Mouse (Mus musculus): ENCODE results near the gene Mall. TPM values are rescaled to one million over a fixed set of nuclear protein-coding genes. Genes with fewer than 3 reads are reported as not detected.

Gene Mall
- polyA plus RNA-seq, 1 experiment from 2014 or later, result 7.5 TPM

- H3K4me1 ChIP-seq (replicated peaks; ENCODE audit: control insufficient read depth, insufficient read depth, low read length), result no peaks in the 10 kb centered on the region
- H3K27me3 ChIP-seq (replicated peaks; ENCODE audit: control insufficient read depth, insufficient read depth, low read length), result no peaks in the 10 kb centered on the region
- no peak overlapping the region for H3K4me3 ChIP-seq (ENCODE audit: low read depth, low read length)
- whole genome bisulfite sequencing, result 75% methylated on average over 5 of the region's 5 CpGs
- peaks cover 24% of the 10 kb centered on the region for H3K36me3 ChIP-seq (ENCODE audit: control insufficient read depth, insufficient read depth, low read length)
- H3K4me2 ChIP-seq (ENCODE audit: low read length), result no peak overlapping the region
- DNase-seq (ENCODE audit: low spot score) (no peak), ATAC-seq (replicated peaks; ENCODE audit: low FRiP score, low TSS enrichment, low read depth) (no peak)
- no peak overlapping the region for H3K27ac ChIP-seq (ENCODE audit: low read depth)
- H3K9me3 ChIP-seq (ENCODE audit: control insufficient read depth, low read length), result no peaks in the 10 kb centered on the region
- no peak overlapping the region for H3K9ac ChIP-seq (ENCODE audit: low read length)
These were observed 29.6 kb upstream of the Mall start for GRCm38 (mm10) chr2:127759157-127759880.

GRCm38 (mm10) chr2:127757171-127757570 is 27.4 kb upstream of the Mall start:
- Histone ChIP-seq H3K36me3 (ENCODE audit: control insufficient read depth, insufficient read depth, low read length) (peaks cover 18% of the 10 kb centered on the region), H3K4me3 (ENCODE audit: low read depth, low read length) (no peak overlapping the region), H3K9ac (ENCODE audit: low read length) (no peak overlapping the region), H3K4me2 (ENCODE audit: low read length) (no peak overlapping the region), H3K9me3 (ENCODE audit: control insufficient read depth, low read length) (no peaks in the 10 kb centered on the region), H3K4me1 (replicated peaks; ENCODE audit: control insufficient read depth, insufficient read depth, low read length) (no peaks in the 10 kb centered on the region), H3K27me3 (replicated peaks; ENCODE audit: control insufficient read depth, insufficient read depth, low read length) (no peaks in the 10 kb centered on the region), H3K27ac (ENCODE audit: low read depth) (no peak overlapping the region)
- DNase-seq (ENCODE audit: low spot score), result no peak
- ATAC-seq (replicated peaks; ENCODE audit: low FRiP score, low TSS enrichment, low read depth), result no peak
- WGBS, result 14% methylated on average over 8 of the region's 8 CpGs

- Histone ChIP-seq H3K27me3 (replicated peaks; ENCODE audit: control insufficient read depth, insufficient read depth, low read length) (no peaks in the 10 kb centered on the region), H3K4me3 (ENCODE audit: low read depth, low read length) (no peak overlapping the region), H3K4me1 (replicated peaks; ENCODE audit: control insufficient read depth, insufficient read depth, low read length) (no peaks in the 10 kb centered on the region), H3K36me3 (ENCODE audit: control insufficient read depth, insufficient read depth, low read length) (no peaks in the 10 kb centered on the region), H3K4me2 (ENCODE audit: low read length) (no peak overlapping the region), H3K9me3 (ENCODE audit: control insufficient read depth, low read length) (no peaks in the 10 kb centered on the region), H3K9ac (ENCODE audit: low read length) (no peak overlapping the region), H3K27ac (ENCODE audit: low read depth) (no peak overlapping the region)
- WGBS, result 95% methylated on average over 4 of the region's 4 CpGs
- ATAC-seq (replicated peaks; ENCODE audit: low FRiP score, low TSS enrichment, low read depth), result no peak
- no peak for DNase-seq (ENCODE audit: low spot score)
These were observed 24.4 kb upstream of the Mall start for GRCm38 (mm10) chr2:127754113-127754512.

- no peaks in the 10 kb centered on the region for H3K27me3 ChIP-seq (replicated peaks; ENCODE audit: control insufficient read depth, insufficient read depth, low read length)
- DNase-seq (ENCODE audit: low spot score), result no peak
- no peak overlapping the region for H3K27ac ChIP-seq (ENCODE audit: low read depth)
These were observed 22.3 kb upstream of the Mall start for GRCm38 (mm10) chr2:127751849-127752610.

GRCm38 (mm10) chr2:127749376-127749775 is 19.6 kb upstream of the Mall start:
- no peaks in the 10 kb centered on the region for H3K36me3 ChIP-seq (ENCODE audit: control insufficient read depth, insufficient read depth, low read length)
- 76% methylated on average over 1 of the region's 1 CpGs for WGBS
- H3K27ac ChIP-seq (ENCODE audit: low read depth), result no peak overlapping the region
- H3K4me1 ChIP-seq (replicated peaks; ENCODE audit: control insufficient read depth, insufficient read depth, low read length), result no peaks in the 10 kb centered on the region
- H3K4me3 ChIP-seq (ENCODE audit: low read depth, low read length), result no peak overlapping the region
- H3K9ac ChIP-seq (ENCODE audit: low read length), result no peak overlapping the region
- no peaks in the 10 kb centered on the region for H3K9me3 ChIP-seq (ENCODE audit: control insufficient read depth, low read length)
- no peaks in the 10 kb centered on the region for H3K27me3 ChIP-seq (replicated peaks; ENCODE audit: control insufficient read depth, insufficient read depth, low read length)
- no peak for ATAC-seq (replicated peaks; ENCODE audit: low FRiP score, low TSS enrichment, low read depth)
- H3K4me2 ChIP-seq (ENCODE audit: low read length), result no peak overlapping the region
- no peak for DNase-seq (ENCODE audit: low spot score)

More at GRCm38 (mm10) chr2:127751849-127752610, 22.3 kb upstream of the Mall start:
- no peak overlapping the region for H3K4me2 ChIP-seq (ENCODE audit: low read length)
- WGBS, result 69% methylated on average over 11 of the region's 11 CpGs
- ATAC-seq (replicated peaks; ENCODE audit: low FRiP score, low TSS enrichment, low read depth), result no peak
- H3K9me3 ChIP-seq (ENCODE audit: control insufficient read depth, low read length), result no peaks in the 10 kb centered on the region
- H3K9ac ChIP-seq (ENCODE audit: low read length), result no peak overlapping the region
- H3K36me3 ChIP-seq (ENCODE audit: control insufficient read depth, insufficient read depth, low read length), result no peaks in the 10 kb centered on the region
- no peaks in the 10 kb centered on the region for H3K4me1 ChIP-seq (replicated peaks; ENCODE audit: control insufficient read depth, insufficient read depth, low read length)
- H3K4me3 ChIP-seq (ENCODE audit: low read depth, low read length), result no peak overlapping the region

GRCm38 (mm10) chr2:127748316-127748715 is 18.6 kb upstream of the Mall start:
- H3K36me3 ChIP-seq (ENCODE audit: control insufficient read depth, insufficient read depth, low read length), result no peaks in the 10 kb centered on the region
- H3K9ac ChIP-seq (ENCODE audit: low read length), result no peak overlapping the region
- no peak overlapping the region for H3K4me2 ChIP-seq (ENCODE audit: low read length)
- H3K4me3 ChIP-seq (ENCODE audit: low read depth, low read length), result no peak overlapping the region
- H3K9me3 ChIP-seq (ENCODE audit: control insufficient read depth, low read length), result no peaks in the 10 kb centered on the region
- no peak overlapping the region for H3K27ac ChIP-seq (ENCODE audit: low read depth)
- DNase-seq (ENCODE audit: low spot score), result no peak
- WGBS, result 73% methylated on average over 7 of the region's 7 CpGs
- no peak for ATAC-seq (replicated peaks; ENCODE audit: low FRiP score, low TSS enrichment, low read depth)
- H3K4me1 ChIP-seq (replicated peaks; ENCODE audit: control insufficient read depth, insufficient read depth, low read length), result no peaks in the 10 kb centered on the region
- no peaks in the 10 kb centered on the region for H3K27me3 ChIP-seq (replicated peaks; ENCODE audit: control insufficient read depth, insufficient read depth, low read length)

GRCm38 (mm10) chr2:127742637-127743036 is 12.9 kb upstream of the Mall start:
- WGBS, result 68% methylated on average over 3 of the region's 3 CpGs
- 0 out of 2 replicates have a peak, but pooled peaks cover 7% of the 10 kb centered on the region for H3K36me3 ChIP-seq (ENCODE audit: control insufficient read depth, insufficient read depth, low read length)
- no peak overlapping the region for H3K4me2 ChIP-seq (ENCODE audit: low read length)
- ATAC-seq (replicated peaks; ENCODE audit: low FRiP score, low TSS enrichment, low read depth) (no peak), DNase-seq (ENCODE audit: low spot score) (no peak)
- H3K27me3 ChIP-seq (replicated peaks; ENCODE audit: control insufficient read depth, insufficient read depth, low read length), result no peaks in the 10 kb centered on the region
- H3K9me3 ChIP-seq (ENCODE audit: control insufficient read depth, low read length), result no peaks in the 10 kb centered on the region
- no peak overlapping the region for H3K4me3 ChIP-seq (ENCODE audit: low read depth, low read length)
- no peak overlapping the region for H3K9ac ChIP-seq (ENCODE audit: low read length)
- H3K27ac ChIP-seq (ENCODE audit: low read depth), result no peak overlapping the region
- no peaks in the 10 kb centered on the region for H3K4me1 ChIP-seq (replicated peaks; ENCODE audit: control insufficient read depth, insufficient read depth, low read length)

GRCm38 (mm10) chr2:127740756-127741519 is 11.2 kb upstream of the Mall start:
- H3K36me3 ChIP-seq (ENCODE audit: control insufficient read depth, insufficient read depth, low read length), result 0 out of 2 replicates have a peak, but pooled peaks cover 7% of the 10 kb centered on the region
- H3K4me3 ChIP-seq (ENCODE audit: low read depth, low read length), result no peak overlapping the region
- H3K9ac ChIP-seq (ENCODE audit: low read length), result no peak overlapping the region
- DNase-seq (ENCODE audit: low spot score), result no peak
- no peaks in the 10 kb centered on the region for H3K9me3 ChIP-seq (ENCODE audit: control insufficient read depth, low read length)
- H3K4me1 ChIP-seq (replicated peaks; ENCODE audit: control insufficient read depth, insufficient read depth, low read length), result no peaks in the 10 kb centered on the region
- H3K27ac ChIP-seq (ENCODE audit: low read depth), result no peak overlapping the region
- H3K27me3 ChIP-seq (replicated peaks; ENCODE audit: control insufficient read depth, insufficient read depth, low read length), result no peaks in the 10 kb centered on the region
- no peak for ATAC-seq (replicated peaks; ENCODE audit: low FRiP score, low TSS enrichment, low read depth)
- WGBS, result 74% methylated on average over 9 of the region's 9 CpGs
- no peak overlapping the region for H3K4me2 ChIP-seq (ENCODE audit: low read length)
